Mouse (Mus musculus) inflammation-experienced regulatory T-cells, adult 16 weeks (primary cell): ENCODE results near the gene Tmem63c. TPM values are rescaled to one million over a fixed set of nuclear protein-coding genes. Genes with fewer than 3 reads are reported as not detected.

Experiments used
- polyA plus RNA-seq: library from polyadenylated mRNA; unstranded; fragments of 100-300 nt; shearing (Covaris generic); gene quantifications from one replicate; pipeline ENCODE4 v1.2.1, GENCODE M21; 2017

Tmem63c gene
- 2.1 TPM for polyA plus RNA-seq

DNA sequence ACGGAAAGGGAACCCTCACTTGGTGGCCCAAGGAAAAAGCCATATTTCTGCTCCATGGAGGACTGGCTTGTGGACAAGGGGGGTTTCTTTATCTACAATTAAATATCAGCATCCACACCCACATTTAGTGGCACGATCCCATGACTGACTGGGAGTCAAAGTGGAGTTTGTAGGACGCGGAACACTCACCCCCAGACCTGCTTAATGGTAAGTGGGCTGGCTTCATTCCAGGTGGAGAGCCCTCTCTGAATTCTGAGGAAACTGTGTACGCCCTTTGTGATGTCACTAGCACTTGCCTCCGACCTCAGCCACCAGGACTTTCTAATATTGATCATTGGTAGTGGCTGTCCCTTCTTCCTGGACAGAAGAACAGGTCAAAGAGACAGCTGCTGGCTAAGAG is at the start of gene Tmem63c:
Tmem63c (plus strand) TSS at position 301 of the 400 bp plus-strand sequence.

GRCm38 (mm10) chr12:86989890-86990754 is 31.0 kb upstream of the Tmem63c start, which contains the start of gene Zdhhc22:
Gene Zdhhc22 (minus strand): TSS chr12:86990430.

GRCm38 (mm10) chr12:87102165-87102631 is 81.1 kb downstream of the Tmem63c start, which contains the start of gene Ngb:
Gene Ngb (minus strand): TSS chr12:87102539.

Other genes starting within 250 kb of the Tmem63c start
- gene Irf2bpl, start 136.5 kb upstream of the Tmem63c start, polyA plus RNA-seq: 61.7 TPM
- gene Cipc, start 74.3 kb upstream of the Tmem63c start, polyA plus RNA-seq: 43.0 TPM
- 0.13 TPM for gene Zdhhc22, start 30.9 kb upstream of the Tmem63c start, polyA plus RNA-seq
- gene Ngb, start 81.2 kb downstream of the Tmem63c start, polyA plus RNA-seq: not detected
- gene Gstz1, start 125.8 kb downstream of the Tmem63c start, polyA plus RNA-seq: 14.0 TPM
- 6.8 TPM for gene Pomt2, start 126.6 kb downstream of the Tmem63c start, polyA plus RNA-seq
- 3.3 TPM for gene Samd15, start 178.4 kb downstream of the Tmem63c start, polyA plus RNA-seq
- gene Tmed8, start 179.1 kb downstream of the Tmem63c start, polyA plus RNA-seq: 7.9 TPM
- gene Noxred1, start 217.4 kb downstream of the Tmem63c start, polyA plus RNA-seq: 1.3 TPM
- gene Vipas39, start 244.9 kb downstream of the Tmem63c start, polyA plus RNA-seq: 43.5 TPM
- 183 TPM for gene Ahsa1, start 245.1 kb downstream of the Tmem63c start, polyA plus RNA-seq